Mouse (Mus musculus): ENCODE results near the gene Arl9. TPM values are rescaled to one million over a fixed set of nuclear protein-coding genes. Genes with fewer than 3 reads are reported as not detected.
"Not testable (repeated sequence)": the region's sequence is repeated elsewhere in the genome, so short reads cannot be mapped to it uniquely, and the experiment has no call there.

Gene Arl9
- total and polyA plus RNA-seq, 3 experiments, result not detected

- Histone ChIP-seq H3K36me3 (ENCODE audit: control insufficient read depth, insufficient read depth, low read length) (peaks cover 10% of the 10 kb centered on the region), H3K4me3 (no peak overlapping the region), H3K79me2 (replicated peaks; ENCODE audit: control insufficient read depth, insufficient read depth, low read length) (no peaks in the 10 kb centered on the region), H3K9ac (ENCODE audit: low read depth, low read length) (no peak overlapping the region), H3K27me3 (ENCODE audit: control insufficient read depth, insufficient read depth, low read length) (no peaks in the 10 kb centered on the region), H3K4me1 (ENCODE audit: control insufficient read depth, insufficient read depth, low read length) (no peaks in the 10 kb centered on the region), H3K27ac (no peak overlapping the region)
- intact Hi-C loops (cut with DNase I), result no loop called here
- TF ChIP-seq CTCF (IDR thresholded peaks at IDR 0.05), result peak; percentile 51
- no peak for TF ChIP-seq EP300 (IDR thresholded peaks at IDR 0.05; ENCODE audit: insufficient read depth, low read depth, low read length)
- WGBS, result 86% methylated on average over 3 of the region's 3 CpGs
- no peak for DNase-seq
Measured at GRCm38 (mm10) chr5:76964651-76965050, 39.2 kb upstream of the Arl9 start.

GRCm38 (mm10) chr5:76969250-76969649 lies 34.6 kb upstream of the Arl9 start:
- no peaks in the 10 kb centered on the region; the same call in 1 of the 2 replicates for H3K79me2 ChIP-seq (replicated peaks; ENCODE audit: control insufficient read depth, insufficient read depth, low read length)
- no peak overlapping the region for H3K4me3 ChIP-seq
- TF ChIP-seq EP300 (IDR thresholded peaks at IDR 0.05; ENCODE audit: insufficient read depth, low read depth, low read length), result no peak
- TF ChIP-seq CTCF (IDR thresholded peaks at IDR 0.05), result no peak
- no peak for TF ChIP-seq POLR2A (IDR thresholded peaks at IDR 0.05; ENCODE audit: insufficient read depth, low read depth, low read length)
- no peak overlapping the region for H3K9ac ChIP-seq (ENCODE audit: low read depth, low read length)
- H3K27me3 ChIP-seq (ENCODE audit: control insufficient read depth, insufficient read depth, low read length), result no peaks in the 10 kb centered on the region
- peaks cover 3% of the 10 kb centered on the region for H3K4me1 ChIP-seq (ENCODE audit: control insufficient read depth, insufficient read depth, low read length)
- intact Hi-C loops (cut with DNase I), result no loop called here
- peaks cover 6% of the 10 kb centered on the region for H3K36me3 ChIP-seq (ENCODE audit: control insufficient read depth, insufficient read depth, low read length)
- no peak for DNase-seq
- WGBS, result 48% methylated on average over 5 of the region's 5 CpGs
- no peak overlapping the region for H3K27ac ChIP-seq

GRCm38 (mm10) chr5:76971115-76971514 lies 32.7 kb upstream of the Arl9 start:
- DNase-seq; H3K36me3 ChIP-seq (ENCODE audit: control insufficient read depth, insufficient read depth, low read length); H3K79me2 ChIP-seq (replicated peaks; ENCODE audit: control insufficient read depth, insufficient read depth, low read length); H3K27ac ChIP-seq; H3K4me3 ChIP-seq; H3K4me1 ChIP-seq (ENCODE audit: control insufficient read depth, insufficient read depth, low read length); H3K27me3 ChIP-seq (ENCODE audit: control insufficient read depth, insufficient read depth, low read length); intact Hi-C loops (cut with DNase I); H3K9ac ChIP-seq (ENCODE audit: low read depth, low read length): not testable (repeated sequence)
- WGBS, result 78% methylated on average over 1 of the region's 1 CpGs

- Histone ChIP-seq H3K27ac (no peak overlapping the region), H3K4me3 (peak overlapping the region; percentile 100; the same call in 1 of the 2 replicates), H3K79me2 (replicated peaks; ENCODE audit: control insufficient read depth, insufficient read depth, low read length) (no peaks in the 10 kb centered on the region; the same call in 1 of the 2 replicates), H3K9ac (ENCODE audit: low read depth, low read length) (no peak overlapping the region; the same call in 1 of the 2 replicates), H3K36me3 (ENCODE audit: control insufficient read depth, insufficient read depth, low read length) (peaks cover 7% of the 10 kb centered on the region), H3K27me3 (ENCODE audit: control insufficient read depth, insufficient read depth, low read length) (no peaks in the 10 kb centered on the region), H3K4me1 (ENCODE audit: control insufficient read depth, insufficient read depth, low read length) (peaks cover 5% of the 10 kb centered on the region)
- WGBS, result 46% methylated on average over 3 of the region's 3 CpGs
- no peak for TF ChIP-seq EP300 (IDR thresholded peaks at IDR 0.05; ENCODE audit: insufficient read depth, low read depth, low read length)
- no peak for TF ChIP-seq CTCF (IDR thresholded peaks at IDR 0.05)
- no peak for TF ChIP-seq POLR2A (IDR thresholded peaks at IDR 0.05; ENCODE audit: insufficient read depth, low read depth, low read length)
- DNase-seq, result no peak
- intact Hi-C loops (cut with DNase I), result no loop called here
Measured at GRCm38 (mm10) chr5:76973488-76973887, 30.4 kb upstream of the Arl9 start.

- 1% methylated on average over 17 of the region's 17 CpGs for WGBS
- intact Hi-C loops (cut with DNase I), result loop anchor here (1.0 to 2.0 kb wide), 2 partner anchors 23 to 69 kb away; partner anchors contain the start of genes Aasdh, Paics and Ppat
- no peaks in the 10 kb centered on the region for H3K27me3 ChIP-seq (ENCODE audit: control insufficient read depth, insufficient read depth, low read length)
- no peak for DNase-seq
- peak overlapping the region; percentile 70 for H3K9ac ChIP-seq (ENCODE audit: low read depth, low read length)
- TF ChIP-seq EP300 (IDR thresholded peaks at IDR 0.05; ENCODE audit: insufficient read depth, low read depth, low read length), result no peak
- no peak for TF ChIP-seq POLR2A (IDR thresholded peaks at IDR 0.05; ENCODE audit: insufficient read depth, low read depth, low read length)
- no peak for TF ChIP-seq CTCF (IDR thresholded peaks at IDR 0.05)
- peaks cover 5% of the 10 kb centered on the region for H3K4me1 ChIP-seq (ENCODE audit: control insufficient read depth, insufficient read depth, low read length)
- H3K79me2 ChIP-seq (replicated peaks; ENCODE audit: control insufficient read depth, insufficient read depth, low read length), result no peaks in the 10 kb centered on the region; the same call in 1 of the 2 replicates
- peaks cover 7% of the 10 kb centered on the region for H3K36me3 ChIP-seq (ENCODE audit: control insufficient read depth, insufficient read depth, low read length)
- peak overlapping the region; percentile 100 for H3K4me3 ChIP-seq
- H3K27ac ChIP-seq, result peak overlapping the region; percentile 96
Measured at GRCm38 (mm10) chr5:76974207-76974553, 29.7 kb upstream of the Arl9 start.

- H3K4me3 ChIP-seq, result peak within 1 kb of the TSS; percentile 100
Measured at GRCm38 (mm10) chr5:76974554-76975285, 29.1 kb upstream of the Arl9 start, which contains the start of gene Srp72. TSS of gene Srp72 (plus strand) at chr5:76974683.

More at GRCm38 (mm10) chr5:76974554-76975285, 29.1 kb upstream of the Arl9 start, which contains the start of gene Srp72:
- DNase-seq, result peak; percentile 85 to 87
- H3K9ac ChIP-seq (ENCODE audit: low read depth, low read length), result peak within 1 kb of the TSS; percentile 81
- no peaks in the 10 kb centered on the region; the same call in 1 of the 2 replicates for H3K79me2 ChIP-seq (replicated peaks; ENCODE audit: control insufficient read depth, insufficient read depth, low read length)
- under 1% methylated on average over 60 of the region's 60 CpGs for WGBS
- H3K4me1 ChIP-seq (ENCODE audit: control insufficient read depth, insufficient read depth, low read length), result peaks cover 5% of the 10 kb centered on the region
- TF ChIP-seq POLR2A (IDR thresholded peaks at IDR 0.05; ENCODE audit: insufficient read depth, low read depth, low read length) (peak; percentile 75), EP300 (IDR thresholded peaks at IDR 0.05; ENCODE audit: insufficient read depth, low read depth, low read length) (peak; percentile 58; the same call in 1 of the 2 replicates), CTCF (IDR thresholded peaks at IDR 0.05) (no peak)
- H3K27me3 ChIP-seq (ENCODE audit: control insufficient read depth, insufficient read depth, low read length), result no peaks in the 10 kb centered on the region
- peak within 1 kb of the TSS; percentile 96 for H3K27ac ChIP-seq
- intact Hi-C loops (cut with DNase I), result loop anchor here (1.0 to 2.0 kb wide), 2 partner anchors 24 to 69 kb away; partner anchors contain the start of genes Aasdh, Paics and Ppat
- H3K36me3 ChIP-seq (ENCODE audit: control insufficient read depth, insufficient read depth, low read length), result peaks cover 7% of the 10 kb centered on the region

Data from heart, adult 2 months (tissue).